Mouse (Mus musculus): ENCODE measurements around the gene Eef1akmt2.

Eef1akmt2 gene

DNA sequence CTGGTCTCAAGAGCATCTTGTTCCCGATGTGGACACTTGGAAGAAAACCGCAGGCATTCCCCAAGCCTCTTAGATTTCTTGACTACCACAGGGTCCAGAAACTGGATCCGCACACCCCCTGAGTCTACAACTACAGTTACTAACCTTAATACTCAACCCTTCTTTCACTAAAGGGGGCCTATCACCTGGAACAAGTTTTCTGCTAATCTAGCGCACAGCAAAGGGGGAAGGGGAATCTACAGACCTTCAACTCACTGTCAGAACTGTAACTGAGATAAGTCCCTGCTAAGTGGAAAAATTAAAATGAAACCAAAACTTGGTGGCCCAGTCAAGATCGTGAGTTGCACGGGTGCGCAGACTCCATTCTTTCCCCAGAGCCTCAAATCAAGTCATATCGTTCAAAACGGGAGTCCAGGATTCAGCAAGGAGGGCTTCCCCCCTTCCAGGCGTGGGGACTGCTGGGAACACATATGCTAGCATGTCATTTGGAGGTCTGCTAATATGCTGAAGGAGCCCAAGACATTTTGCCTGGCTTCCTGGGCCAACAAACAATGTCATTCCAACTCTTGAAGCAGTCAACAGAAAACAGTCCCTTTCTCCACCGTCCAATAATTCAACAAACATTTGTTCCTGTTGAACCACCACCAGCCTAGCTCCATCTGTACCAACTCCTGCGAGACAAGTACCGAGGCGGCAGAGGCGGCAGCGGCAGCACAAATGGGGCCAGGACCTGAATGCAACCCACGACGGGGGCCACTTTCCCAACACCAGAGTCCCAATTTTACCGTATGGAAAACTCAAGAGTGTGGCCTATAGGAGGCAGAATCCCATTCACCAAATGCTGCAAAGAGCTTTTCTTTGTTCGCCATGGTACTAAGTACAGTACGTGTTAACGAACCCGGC is 40.5 kb downstream of the Eef1akmt2 start:
- peak; percentile 35 for DNase-seq (ENCODE audit: low read depth, low spot score)

DNA sequence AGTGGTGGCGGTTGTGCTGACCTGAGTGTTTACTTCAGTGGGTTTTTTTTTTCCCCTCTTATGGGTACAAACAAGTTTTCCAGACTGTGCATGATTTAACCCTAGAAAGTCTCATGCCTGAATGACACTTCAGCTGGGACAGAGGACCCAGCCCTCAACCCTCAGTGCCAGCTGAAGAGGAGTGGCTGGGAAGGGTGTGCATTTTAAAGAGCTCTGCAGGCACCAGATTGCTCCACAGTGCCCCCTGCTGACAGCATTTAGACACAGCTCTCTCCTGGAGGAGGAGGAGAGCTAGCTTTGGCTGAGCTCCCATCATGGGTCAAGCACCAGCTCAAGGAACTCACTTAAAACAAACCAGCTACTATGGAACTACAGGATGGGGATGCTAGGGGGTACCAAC is 41.6 kb downstream of the Eef1akmt2 start:
- DNase-seq (ENCODE audit: low read depth, low spot score), result peak; percentile 90

DNA sequence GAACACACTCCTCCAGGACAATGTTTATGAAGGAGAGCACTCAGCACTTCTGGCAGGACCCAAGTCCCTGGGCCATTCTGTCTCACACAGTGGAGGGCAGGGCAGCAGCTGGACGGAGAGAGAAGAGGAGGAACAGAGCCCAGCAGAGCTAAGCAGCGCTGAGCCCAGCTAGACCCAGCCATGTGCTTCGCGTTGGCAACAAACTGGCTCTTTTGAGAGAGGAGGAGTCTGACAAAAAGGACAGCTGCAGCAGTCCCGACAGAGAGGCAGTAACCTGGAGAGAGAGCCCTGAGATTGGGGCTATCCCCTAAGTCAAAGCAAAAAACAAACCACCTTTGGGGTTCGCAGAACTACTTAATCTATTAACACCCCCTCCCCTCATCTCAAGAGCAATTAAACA is 42.1 kb downstream of the Eef1akmt2 start:
- peak; percentile 38 for DNase-seq (ENCODE audit: low read depth, low spot score)

DNA sequence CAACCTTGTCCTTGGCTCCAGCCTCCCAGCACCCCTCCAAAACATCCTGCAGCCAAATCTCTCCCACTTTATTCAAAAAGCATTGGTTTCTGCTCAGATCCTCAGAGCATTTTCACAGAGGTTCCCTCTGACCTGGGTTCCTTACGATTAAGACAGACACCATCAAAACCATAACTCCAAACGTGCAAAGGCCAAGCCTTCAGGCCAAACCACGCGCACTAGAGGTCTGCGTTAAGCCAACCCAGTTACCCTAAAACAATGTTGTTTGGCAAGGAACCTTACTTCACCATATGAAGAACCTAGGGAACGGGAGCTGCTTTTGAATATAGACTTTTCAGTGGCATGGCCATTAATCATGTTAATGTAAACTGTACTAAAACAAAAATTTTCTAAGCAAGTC is 42.8 kb downstream of the Eef1akmt2 start:
- DNase-seq (ENCODE audit: low read depth, low spot score), result no peak

DNA sequence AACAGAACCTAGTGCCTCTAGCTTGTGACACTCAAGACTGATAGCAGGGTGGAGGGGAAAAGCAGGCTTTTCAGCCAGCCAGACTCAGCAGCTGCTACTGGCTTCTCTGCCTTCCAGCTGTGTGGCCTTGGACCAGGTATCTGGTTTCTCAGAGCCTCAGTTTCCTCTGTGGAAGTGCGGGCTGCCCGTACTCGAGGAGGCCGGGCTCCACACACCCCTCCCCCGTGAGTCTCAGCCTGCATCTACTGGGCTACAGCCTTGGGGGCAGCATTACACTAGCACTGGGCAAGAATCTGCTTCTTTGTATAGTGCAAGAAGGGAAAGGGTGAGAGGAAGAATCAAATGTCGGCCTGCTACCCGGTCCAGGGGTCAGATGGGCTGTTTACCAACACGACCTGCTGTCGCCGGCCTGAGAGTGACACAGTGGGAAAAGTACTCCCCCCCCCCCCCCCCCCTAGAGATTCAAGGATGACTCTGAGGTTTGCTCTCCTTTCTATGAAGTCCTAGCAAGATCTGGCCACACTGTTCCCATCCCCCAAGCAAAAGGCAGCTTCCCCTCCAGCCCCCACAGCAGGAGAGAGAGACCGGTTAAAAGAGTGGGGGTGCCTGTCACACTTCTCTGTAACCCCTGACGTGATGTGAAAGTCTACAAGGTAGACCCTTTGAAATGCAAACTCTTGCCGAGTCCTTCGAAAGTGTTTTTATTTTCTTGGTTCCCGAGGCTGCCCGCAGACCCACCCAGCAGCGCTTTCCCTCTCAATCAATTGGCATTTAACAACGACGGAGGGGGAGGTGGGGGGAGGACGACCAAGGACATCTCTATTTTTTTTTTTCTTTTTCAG is 43.4 kb downstream of the Eef1akmt2 start:
- peak; percentile 48 for DNase-seq (ENCODE audit: low read depth, low spot score)

DNA sequence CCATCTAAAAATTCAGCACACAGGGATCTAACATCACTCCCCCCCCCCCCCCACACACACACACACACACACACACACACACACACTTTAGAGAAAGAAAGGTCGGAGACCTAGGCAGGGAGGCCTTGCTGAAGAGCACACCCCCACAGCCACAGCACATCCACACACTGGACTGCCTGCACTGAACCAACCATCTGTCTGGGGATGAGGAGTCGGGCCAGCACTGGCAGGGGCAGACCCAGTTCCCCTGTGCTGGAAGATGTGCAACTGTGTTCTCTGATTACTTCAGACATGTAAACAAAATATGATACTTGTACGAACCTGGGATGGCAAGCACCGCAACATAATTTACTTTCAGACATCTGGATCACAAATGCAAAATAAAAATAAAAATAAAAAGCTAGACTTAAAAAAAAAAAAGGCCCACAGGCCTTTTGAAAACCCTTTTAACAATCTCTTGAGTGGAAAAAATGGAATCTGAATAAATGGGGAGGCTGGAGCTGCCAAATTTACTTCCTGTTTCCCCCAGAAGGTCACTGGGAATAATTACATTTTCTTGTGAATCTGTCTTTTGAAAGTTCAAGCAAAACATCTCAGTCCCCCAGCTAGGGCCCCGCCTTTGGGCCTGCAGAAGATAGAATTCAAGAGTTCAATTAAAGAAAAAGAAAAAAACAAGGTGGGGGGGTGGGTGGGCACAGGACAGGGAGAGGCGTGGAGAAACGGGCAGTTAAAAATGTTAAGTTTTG is 44.2 kb downstream of the Eef1akmt2 start:
- DNase-seq (ENCODE audit: low read depth, low spot score), result no peak

DNA sequence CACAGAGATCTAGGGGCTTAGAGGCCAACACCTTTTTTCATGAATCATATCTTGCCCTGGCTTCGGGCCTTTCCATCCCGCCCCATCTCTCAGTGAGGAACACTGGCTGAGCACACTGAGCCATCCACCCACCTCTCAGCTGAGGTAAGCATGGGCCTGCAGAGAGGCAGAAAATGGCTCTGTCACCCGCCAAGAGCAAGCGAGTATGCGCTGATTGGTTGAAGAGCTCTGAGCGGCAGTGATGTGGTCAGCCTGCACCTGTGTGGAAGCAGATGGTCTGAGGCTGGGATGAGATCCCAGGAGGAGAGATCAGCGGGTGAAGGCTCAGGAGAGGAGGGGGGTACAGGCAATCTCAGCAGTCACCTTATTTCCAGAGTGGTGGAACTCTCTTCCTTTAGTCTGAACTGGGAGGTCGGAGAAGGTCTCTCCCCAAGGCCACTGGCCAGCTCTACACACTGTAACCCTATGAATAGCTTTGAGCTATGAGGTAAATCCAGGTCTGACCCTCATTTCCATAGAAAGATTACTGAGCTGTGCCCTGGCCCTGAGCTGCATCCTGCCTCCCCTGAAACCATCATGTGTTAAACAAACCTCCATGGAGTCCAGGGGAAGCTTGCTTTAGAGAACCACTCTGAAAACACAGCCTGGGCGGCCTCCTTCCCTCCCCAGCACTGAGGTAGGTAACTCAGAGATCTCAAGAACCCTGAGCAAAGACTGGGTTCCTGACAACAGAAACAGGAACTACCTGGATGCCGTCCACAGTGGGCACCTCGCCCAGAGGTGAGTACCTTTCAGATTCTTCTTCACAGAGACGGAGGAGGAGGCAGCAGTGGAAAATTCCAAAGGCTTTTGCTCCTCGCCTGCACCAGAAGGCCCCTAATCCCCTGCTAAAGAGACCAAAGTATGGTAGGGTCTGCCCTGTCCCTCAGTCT is 45.3 kb downstream of the Eef1akmt2 start:
- no peak for DNase-seq (ENCODE audit: low read depth, low spot score)

DNA sequence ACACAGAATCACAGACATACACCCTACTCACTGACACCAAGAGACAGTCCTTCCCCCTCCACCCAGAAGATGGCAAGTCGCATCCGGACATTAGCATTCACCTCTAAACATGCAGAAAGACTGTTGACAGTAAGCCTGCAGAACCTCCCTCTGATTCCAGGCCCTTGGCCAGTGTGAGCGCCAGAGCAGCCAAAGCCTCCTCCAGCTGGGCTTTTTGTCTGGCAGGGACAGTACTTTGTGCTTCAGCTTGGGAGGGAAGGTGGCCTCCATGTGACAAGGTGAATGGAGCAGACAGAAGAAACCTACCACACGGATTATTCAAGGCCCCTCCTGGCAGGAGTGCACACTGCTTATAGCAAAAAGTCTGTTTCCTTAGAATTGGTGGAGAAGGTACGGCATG is 46.2 kb downstream of the Eef1akmt2 start:
- no peak for DNase-seq (ENCODE audit: low read depth, low spot score)

DNA sequence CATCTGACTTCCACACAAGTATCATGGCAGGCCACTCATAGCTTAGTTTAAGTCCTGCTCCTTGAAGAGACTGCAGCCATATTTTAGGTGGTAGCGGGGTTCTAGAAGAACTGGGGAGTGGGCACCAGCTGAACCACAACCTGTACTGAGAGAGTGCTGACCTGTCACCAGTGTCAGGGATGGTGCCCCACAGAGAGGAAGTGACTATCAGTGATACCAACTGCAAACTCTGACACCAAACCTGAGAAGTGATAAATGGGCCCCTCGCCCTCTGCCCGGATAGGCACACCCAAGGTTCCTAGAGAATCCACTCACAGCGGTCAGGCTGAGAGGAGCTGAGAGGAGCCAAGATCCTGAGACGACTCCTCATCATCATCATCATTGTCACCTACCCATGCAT is 47.5 kb downstream of the Eef1akmt2 start:
- DNase-seq (ENCODE audit: low read depth, low spot score), result no peak

DNA sequence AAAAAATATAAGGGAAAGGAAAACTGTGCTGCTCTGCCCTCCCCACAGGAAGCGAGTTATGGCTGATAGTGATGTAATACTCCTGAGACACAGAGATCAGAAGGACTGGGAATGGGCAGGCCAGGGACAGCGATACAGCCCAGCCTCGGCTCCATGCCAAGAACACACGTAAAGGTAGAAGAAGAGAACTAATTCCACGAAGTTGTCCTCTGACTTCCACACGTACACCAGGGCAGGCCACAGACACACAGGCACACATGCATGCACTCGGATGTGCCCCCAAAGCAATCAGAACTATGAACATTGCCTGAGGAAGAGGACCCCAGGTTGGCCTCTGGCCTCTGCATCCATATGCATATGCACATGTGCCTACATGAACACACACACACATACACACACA is 48.0 kb downstream of the Eef1akmt2 start:
- no peak for DNase-seq (ENCODE audit: low read depth, low spot score)

DNA sequence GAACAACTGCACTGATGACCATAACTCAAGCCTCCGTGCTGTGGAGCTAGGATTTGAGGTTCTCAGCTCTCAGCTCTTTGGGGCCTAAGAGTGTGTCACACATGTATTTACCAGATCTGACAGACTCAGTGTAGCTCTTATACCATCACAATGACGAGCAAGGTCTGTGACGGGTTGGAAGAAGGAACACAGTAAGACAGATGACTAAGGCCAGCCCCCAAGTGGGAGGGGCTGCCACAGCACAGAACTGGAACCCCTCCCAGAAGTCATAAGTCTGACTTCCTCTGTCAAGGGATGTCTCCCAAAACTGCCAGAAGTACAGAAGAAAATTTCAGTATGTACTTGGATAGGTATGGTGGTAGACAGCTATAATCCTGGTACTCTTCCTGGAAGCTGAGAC is 48.5 kb downstream of the Eef1akmt2 start:
- DNase-seq (ENCODE audit: low read depth, low spot score), result no peak

DNA sequence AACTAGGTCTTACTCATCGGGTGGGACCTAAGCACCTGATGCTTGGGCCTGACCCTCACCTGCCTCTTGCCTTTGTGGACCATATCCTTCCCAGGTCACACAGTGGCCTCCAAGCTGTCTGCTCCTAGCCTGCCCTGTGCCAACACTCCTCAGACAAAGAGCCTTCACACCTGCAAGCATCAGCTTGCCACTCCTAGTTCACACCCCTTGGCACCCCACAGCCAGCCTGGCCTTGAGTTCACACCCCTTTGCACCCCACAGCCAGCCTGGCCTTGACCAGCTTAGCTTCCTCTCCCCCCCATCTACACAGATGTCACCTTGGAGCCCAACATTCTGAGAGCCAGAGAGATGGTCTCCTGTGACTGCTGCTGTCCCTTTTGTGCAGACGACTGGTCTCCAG is 49.1 kb downstream of the Eef1akmt2 start:
- no peak for DNase-seq (ENCODE audit: low read depth, low spot score)

DNA sequence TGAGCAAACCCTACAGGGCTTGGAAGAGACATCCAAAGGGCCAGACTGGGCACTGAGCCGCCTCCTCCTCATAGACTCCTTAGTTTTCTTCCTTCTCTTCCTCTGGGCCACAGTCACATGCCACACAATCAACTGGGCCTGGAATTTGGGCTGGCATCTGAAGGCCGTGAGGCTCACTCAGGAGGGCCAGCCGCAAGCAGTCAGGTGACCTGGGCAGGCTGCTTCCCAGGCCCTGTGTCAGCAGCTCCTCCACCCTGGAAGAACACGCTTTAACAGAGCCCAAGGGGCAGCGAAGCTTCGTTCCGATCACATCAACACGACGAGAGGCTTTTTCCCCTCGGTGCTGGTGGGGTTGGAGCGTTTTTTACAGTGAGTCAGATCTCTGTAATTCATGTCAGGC is 49.8 kb downstream of the Eef1akmt2 start:
- no peak for DNase-seq (ENCODE audit: low read depth, low spot score)

DNA sequence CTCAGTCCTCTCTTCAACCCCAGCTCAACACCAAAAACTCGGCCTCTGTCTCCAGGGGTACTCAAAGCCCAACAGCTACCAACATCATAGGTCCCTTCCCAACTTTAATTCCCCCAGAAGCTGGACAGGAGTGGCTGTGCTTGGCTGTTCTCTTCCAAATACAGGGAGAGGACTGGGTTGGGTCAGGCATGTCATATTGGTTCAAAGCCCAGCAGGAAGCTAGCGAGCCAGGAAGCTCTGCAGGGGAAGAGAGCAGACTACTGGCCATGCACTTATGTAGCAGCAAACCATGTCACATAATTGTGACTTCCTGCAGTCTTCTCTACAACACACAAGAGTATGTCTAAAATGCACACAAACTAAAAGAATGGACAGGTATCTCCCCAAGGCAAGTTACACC is 50.4 kb downstream of the Eef1akmt2 start:
- DNase-seq (ENCODE audit: low read depth, low spot score), result no peak

DNA sequence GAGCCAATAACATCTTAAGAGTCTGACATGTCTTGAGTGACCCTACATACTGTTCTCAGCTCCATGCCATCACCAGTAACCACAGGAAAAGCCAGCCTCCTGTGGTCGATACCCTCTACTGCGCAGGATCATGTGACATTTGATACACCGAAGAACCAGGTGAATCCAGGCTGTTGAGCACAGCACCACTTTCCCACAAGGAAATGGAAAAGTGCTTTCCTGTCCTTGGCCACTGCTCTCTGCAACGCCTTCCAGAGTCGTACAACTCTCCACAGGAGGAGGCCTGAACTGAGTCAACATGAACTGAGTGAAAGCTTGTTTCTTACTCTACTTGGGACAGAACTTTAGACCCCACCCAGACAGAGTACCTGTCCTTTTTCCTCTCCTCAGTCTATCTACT is 51.0 kb downstream of the Eef1akmt2 start:
- DNase-seq (ENCODE audit: low read depth, low spot score), result no peak

DNA sequence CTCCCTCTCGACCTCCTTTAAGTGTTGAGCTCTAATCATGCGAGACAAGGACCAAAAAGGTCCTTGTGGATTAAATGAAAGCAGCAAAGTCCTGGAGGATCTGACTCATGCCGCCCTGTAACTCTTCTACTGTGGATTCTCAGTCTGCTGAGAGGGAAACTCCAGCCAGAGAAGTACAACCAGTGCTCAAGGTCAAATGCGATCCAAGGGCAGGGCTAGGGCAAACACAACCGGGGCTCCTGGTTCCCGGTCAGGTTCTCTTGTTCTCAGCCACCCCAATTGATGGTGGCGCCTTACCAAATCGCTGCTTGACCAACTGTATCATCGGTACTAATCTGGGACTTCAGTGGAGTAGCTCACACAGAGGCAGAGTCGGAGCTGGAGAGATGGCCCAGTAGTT is 51.6 kb downstream of the Eef1akmt2 start:
- no peak for DNase-seq (ENCODE audit: low read depth, low spot score)

DNA sequence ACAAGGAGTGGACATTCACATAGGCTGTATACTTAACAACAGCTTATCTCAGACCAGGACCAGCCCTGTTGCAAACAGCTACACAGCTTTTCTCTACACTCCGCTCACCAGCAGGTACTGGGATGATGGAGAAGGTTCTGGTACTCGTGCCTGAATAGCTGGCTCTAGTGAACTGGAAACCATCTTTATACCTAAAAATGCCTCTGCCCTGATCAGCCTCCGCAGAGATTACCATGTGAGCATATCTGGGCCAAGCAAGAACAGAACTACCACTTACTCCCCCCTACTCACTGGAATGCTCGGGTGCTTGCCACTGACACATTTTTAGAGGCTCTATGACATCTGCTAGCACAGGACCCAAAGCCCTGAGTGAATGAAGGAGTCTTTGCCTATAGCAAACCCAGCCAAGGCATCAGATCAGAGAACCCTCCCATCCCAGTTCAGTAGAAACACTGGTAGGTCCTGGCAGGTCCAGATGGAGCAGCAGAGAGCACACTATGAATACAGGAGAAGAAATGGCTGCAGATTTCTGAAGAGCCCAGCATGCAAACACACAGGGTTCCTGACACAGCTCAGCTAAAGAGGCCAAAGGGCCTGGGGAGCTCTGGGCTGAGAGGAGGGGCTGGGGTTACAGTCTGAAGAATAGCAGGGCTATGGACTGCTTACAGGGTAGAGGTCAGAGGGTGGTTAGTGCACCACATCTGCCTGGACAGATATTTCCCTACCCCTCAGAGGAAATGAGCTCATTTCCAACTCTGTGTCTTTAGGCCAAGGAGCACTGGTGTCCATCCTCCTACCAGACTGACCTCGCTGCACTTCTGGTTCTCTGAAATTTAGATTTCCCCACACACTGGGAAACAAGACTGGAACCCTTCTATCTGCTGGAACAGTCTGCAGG is 53.1 kb downstream of the Eef1akmt2 start:
- DNase-seq (ENCODE audit: low read depth, low spot score), result no peak

DNA sequence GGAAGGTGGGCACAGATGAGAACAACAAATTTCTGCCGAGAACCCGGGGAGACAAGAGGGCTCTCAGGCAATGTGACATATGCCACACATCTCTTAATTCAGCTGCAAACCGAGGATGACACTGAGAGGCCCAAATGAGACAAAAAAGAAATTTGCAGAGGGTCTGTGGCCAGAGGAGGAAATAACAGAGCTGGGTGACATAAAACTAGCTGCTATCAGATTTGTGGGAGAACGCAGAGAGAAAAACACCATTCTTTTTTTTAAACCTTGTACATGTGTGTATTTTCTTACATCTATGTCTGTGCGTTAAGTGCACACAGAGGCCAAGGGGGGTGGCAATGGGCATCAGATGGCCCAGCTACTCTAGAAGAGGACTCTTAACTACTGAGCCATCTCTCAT is 57.3 kb downstream of the Eef1akmt2 start:
- no peak for DNase-seq (ENCODE audit: low read depth, low spot score)

DNA sequence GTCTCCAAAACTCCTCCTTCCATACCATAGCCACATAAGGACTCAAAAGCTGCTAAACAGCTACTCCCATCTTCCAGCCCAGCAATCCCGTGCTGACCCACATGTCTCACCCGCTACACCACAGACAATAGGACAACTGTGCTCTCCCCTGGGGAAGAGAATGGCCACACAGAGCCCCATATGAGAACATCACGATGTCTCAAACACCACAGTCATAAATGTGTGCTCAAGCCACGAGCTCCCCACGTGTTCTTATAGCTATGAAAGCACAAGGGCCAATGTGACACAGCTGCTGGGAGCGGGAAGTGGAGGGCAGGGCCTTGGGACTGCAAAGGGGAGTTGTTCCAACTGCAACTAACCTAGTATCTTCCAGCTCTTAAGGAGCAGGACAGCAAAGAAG is 59.0 kb downstream of the Eef1akmt2 start:
- DNase-seq (ENCODE audit: low read depth, low spot score), result no peak

All from forelimb bud, embryonic 11.5 days (tissue).